Mouse (Mus musculus) layer of hippocampus, adult 9-10 months (tissue): Measurements from ENCODE around the gene Uap1.
A peak's percentile ranks its signal among the peaks of the same experiment; 100 is the strongest.

Experiments
- DNase-seq: peaks from one replicate; pipeline ENCODE4 v3.0.0; 2022; ENCODE audit warnings: low spot score

Uap1 gene

DNA sequence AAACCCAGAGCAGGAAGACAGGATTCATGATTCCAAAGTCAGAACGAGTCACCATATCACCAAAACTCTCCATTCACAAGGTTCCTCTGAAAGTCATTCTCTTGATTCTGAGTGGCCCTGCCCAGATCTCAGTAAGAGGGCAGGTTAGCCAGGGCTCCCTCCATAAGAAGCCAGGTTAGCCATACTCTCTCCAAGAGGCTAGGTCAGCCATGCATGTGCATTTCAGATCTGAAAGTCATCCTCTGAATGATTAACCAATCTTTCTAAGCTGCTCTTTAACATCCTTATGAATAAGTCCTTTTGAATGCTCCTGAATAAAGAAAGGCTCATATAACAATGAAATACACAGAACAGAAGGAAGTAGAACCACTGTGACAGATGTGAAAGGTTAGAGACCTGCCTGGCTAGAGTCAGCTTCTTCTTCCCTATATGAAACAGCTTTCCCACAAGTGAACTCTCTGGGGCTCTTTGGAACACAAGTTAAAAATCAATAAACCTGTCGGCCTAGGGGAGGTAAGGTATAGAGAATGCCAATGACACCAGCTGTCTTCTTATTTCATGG is 10.6 kb downstream of the Uap1 start:
- DNase-seq = no peak

DNA sequence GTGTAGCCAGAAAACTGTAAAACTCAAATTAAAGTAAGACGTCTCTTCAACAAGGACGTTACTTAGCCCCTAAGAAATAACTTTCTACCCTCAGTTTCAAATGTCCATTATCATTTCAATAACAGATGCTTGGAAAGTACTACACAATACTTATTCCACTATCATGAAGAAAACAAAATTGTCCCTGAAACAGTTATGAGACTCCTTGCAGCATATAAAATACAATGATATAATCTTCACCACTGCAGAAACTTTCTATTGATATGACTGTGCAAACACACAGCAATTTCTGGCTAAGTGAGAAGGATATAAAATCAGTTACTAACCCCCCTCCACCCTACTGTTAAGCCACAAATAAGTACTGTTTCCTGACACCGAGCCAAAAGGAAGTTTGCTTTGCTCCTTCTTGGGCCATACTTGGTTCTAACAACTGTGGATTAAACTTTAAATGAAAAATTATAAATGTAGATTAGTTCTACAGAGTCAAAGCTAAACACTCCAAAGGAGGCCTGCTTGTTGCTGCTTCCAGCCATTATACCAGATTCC is 11.3 kb downstream of the Uap1 start:
- no peak for DNase-seq

DNA sequence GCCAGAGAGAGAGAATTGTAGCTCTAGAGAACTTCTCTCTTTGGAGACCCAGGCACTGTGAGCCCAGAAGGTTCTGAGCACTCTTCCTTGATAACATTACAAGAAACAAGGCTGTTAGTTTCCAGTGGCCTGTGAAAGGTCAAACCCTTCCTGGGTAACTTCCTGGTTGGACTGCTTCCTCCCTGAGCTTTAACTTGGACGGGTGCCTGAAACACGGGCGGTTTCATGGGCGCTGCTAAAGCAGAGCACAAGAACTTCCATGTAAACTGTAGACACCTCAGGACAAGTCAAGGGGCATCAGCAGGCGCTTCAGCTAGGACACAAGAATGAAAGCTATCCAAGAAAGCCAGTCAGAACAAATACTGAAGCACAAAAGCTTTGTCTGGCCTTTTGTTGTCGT is 12.9 kb downstream of the Uap1 start:
- no peak for DNase-seq

DNA sequence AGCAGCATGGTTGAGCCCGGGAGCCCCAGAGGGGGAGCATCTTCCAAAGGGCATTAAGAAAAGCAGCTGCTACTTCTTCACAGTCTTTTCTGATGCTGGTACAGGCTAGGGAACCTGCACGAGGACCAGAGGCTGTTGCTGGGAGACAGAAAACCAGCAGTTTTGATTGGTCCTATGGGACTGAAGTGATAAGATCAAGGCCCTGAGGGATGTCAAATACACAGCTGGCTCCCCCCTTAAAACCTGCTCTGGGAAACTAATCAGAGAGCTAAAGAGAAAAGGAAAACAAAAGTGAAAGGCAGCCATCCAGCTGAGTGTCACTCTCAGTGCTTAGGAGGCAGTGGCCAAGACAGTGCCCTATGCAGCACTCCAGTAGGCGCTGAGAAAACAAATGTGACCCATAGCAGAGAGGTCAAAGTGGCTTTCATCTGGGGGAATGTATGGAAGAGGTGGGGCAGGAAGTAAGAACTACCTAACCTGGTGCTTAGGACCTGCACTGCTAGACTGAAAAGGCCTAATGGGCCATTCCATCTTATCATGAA is 14.3 kb downstream of the Uap1 start:
- DNase-seq = no peak

DNA sequence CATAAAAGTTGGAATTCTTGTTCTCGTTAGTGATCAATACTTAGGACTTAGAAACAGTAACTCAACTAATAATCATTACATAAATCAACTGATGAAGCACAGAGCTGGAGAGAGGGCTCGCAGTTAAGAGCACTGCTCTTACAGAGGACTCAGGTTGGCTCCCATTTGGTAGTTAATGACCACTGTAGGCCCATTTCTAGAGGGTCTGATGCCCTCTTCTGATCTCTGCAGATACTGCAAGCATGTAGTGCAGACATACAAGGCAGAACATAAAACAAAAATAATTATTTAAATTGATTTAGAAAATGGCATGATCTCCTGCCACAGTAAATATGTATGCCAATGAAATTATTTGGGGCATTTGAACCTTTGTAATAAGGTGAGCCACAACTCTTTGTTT is 15.1 kb downstream of the Uap1 start:
- DNase-seq = no peak

DNA sequence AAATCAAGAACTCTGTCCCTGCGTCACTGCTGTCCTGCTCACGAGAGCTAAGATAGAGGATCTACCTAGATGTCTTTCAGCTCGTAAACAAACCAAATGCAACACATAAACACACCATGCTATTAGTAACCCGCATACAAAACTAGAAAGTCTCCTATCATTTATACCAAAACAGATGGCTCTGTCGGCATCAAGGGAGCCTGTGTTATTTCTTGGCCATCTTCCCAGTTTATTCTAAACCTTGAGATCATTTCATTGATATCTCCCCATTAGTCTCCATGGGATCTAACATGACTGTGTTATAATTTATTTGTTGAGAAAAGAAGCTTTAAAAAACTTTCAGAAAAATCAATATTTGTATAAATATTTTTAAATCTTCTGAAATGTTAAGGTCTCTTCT is 19.0 kb downstream of the Uap1 start:
- DNase-seq = no peak

DNA sequence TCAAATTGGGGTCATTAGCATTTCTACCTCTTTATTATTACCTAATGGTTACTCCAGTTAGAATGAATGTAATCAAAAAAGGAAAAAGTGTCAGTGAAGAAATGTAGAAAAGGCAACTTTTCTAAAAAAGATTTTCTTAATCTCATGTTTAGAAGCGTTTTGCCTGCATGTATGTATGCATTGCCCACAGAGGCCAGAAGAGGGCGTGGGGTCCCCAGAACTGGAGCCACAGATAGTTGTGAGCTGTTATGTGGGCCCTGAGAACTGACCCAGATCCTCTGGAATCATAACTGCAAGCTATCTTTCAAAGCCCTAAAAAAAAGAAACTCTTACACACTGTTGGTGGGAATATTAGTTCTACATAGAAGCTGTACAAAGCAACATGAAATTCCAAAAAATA is 19.5 kb downstream of the Uap1 start:
- DNase-seq = no peak

DNA sequence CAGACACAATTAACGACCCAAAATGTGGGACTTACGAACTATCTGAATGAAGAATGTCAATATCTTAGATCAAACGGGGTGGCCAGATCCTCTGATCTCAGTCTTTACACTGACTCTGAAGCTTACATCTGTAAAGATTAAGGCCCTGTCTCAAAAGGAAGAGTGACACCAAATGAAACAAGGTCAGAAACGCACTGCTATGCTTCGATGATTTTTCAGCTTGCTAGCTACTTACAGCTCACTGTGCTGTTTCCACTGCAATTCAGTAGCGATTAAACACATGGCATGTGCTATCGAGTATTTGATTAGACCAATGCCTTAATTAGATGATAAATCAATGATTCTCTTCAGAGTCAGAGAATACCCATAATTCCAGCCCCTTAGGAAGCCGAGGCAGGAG is 20.8 kb downstream of the Uap1 start:
- DNase-seq = no peak

DNA sequence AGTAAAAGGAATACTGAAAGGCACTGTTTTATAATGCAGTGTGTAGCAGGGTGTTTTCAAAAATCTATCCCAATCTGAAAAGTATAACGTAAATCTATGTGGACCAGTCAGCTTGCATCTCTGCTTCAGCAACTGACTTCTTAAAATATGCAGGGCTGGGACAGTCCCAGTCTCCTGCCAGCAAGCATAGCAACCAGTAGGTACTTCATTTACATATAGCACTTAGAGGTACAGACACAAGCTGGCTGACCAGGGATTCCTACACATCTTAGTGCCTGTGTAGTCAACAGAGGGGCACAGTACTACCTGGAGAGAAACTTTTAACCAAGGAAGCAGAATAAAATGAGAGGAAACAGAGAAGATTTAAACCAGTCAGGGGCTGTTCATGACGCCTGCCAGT is 22.2 kb downstream of the Uap1 start:
- DNase-seq = no peak

DNA sequence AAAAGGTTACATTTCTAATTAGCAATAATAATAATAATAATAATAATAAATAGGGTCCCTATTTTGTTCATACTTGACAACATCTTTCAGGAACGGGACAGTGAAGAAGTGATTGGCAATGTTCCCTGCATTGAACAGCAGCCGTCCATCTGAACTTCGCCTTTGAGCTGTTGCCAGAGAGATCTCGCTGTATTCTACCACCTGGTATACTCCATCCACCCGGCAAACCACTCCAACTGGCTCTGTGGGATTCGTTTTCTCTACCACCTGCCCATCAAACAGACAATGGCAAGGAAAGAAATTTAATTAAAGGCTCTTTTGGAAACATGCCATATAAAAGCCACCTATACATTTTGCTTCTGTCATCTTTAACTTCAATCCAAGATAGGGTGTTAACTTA is 23.9 kb downstream of the Uap1 start:
- no peak for DNase-seq

DNA sequence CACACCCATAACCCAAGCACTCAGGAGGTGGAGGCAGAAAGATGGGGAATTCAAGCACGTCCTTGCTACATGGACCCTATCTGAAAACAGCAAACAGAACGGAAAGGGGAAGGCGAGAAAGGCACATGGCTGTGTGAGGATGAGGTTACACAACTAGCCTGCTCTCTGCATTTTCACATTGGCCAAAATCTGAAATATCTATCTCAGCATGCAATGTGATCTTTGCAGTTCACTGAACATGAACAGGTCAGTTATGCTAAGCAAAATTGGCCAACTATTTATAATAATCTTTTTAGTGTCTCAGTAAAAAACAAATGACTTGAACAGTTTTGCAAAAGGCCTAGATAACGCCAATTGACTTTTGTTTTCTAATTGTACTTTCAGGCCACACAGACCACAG is 25.0 kb downstream of the Uap1 start:
- DNase-seq = no peak

DNA sequence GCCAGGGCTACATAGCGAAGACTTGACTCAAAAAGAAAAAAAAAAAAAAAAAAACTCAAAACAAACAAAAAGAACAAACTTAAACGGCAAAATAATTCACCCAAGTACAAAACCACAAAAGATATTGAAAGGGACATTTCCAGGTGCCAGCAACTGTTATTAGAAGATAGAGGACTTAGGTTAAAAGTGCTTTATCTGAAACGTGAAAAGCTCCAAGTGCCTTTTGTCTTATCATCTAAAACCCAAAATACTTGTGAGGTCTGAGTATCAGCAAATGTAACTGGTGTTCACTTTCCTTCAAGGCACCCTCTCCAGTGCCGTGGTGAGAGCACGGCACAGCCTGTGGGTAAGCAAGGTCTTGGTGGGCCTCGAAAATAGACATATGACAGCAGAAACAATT is 26.2 kb downstream of the Uap1 start:
- DNase-seq = no peak

DNA sequence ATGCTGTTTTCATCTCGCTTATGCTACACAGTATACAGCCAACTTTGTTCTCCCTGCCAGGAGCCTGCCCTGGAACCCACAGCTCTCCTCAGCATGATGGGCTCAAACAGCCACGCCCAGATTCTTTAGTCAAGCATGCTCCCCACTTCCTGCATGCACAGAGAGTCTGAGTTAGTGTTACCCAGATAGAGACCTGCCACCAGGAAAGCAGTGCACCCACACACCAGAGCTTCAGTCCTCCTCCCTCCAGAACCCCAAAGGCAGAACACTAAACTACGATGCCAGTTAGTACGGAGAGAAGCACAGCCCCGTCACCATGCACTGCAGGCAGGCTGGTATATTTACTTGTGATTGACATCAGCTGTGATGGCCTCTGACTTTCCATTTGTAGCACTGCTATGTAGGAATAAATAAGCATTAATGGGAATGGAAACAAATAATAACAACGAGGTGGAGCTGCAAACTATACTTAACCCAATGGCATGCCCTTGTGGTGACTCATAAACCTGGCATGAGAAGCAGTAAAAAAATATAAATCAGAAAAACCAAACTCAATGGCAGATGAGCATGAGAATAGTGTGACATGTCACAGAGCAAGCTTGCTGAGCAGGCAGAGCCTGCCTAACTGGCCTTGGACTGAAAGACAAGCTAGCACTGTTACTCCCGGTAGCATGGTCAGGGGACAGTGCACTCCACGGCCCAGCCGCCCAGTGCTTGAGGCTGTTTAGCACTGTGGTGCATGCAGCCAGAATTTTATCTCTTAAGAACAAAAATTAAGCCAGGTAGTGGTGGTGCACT is 26.9 kb downstream of the Uap1 start:
- no peak for DNase-seq

DNA sequence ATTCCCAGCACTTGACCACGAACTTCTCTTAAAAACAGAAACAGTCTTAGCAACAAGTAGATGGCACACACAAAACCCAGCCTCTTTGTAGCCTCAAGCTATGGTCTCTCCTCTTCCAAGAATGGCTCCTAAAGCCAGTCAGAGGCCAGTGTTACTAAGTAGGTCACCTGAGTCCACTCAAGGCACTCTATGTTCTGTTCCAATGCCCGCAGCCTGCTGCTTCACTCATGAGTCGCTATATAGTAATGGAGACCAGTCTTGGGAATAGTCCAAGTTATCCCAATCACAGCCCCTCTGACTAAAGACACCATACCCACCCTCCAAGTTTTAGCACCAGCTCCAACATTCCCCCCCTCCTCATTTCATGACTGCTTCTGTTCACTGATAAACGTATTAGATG is 29.2 kb downstream of the Uap1 start:
- DNase-seq = no peak

DNA sequence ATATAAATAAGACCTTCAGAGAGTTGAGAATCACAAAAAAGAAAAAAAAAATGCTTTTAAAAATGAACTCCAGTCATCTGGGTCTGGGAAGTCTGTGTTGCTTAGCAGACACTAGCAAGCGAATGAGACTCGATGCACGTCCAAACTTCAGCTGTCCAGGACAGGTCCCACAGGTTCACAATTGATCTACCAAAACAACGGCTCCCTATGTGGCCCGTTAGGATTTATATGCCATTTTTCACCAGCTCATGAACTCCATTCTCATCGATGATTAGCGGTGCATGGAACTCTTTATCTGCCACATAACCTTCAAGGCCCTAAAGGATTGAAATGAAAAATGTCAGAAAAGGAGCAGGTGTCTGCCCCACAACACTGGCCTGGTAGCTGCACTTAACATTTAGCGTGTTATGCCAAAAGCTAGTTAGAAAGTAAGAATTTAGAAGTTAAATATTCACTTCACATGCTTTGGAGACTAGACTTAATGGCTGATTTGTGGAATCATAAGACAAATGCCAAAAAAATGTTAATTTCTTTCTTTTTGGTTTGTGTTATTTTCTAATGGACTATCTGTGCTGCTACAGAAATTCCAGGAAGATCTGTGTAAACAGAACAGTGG is 32.4 kb downstream of the Uap1 start:
- DNase-seq = no peak

DNA sequence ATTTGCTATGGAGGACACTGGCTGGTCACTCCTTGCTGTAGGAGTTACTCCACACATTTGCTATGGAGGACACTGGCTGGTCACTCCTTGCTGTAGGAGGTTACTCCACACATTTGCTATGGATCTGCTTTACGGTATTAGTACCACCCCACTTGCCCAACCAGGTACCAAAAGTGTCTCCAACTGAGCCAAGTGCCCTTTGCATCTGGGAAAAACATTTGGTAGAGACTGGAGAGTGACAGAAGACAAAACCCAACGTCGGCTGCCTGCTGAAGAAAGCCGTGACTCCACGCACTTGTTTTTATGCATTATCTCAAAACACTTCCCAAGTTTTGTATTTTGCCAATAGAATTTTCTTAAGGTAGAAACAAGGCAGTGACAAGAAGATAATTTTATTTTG is 33.1 kb downstream of the Uap1 start:
- no peak for DNase-seq

DNA sequence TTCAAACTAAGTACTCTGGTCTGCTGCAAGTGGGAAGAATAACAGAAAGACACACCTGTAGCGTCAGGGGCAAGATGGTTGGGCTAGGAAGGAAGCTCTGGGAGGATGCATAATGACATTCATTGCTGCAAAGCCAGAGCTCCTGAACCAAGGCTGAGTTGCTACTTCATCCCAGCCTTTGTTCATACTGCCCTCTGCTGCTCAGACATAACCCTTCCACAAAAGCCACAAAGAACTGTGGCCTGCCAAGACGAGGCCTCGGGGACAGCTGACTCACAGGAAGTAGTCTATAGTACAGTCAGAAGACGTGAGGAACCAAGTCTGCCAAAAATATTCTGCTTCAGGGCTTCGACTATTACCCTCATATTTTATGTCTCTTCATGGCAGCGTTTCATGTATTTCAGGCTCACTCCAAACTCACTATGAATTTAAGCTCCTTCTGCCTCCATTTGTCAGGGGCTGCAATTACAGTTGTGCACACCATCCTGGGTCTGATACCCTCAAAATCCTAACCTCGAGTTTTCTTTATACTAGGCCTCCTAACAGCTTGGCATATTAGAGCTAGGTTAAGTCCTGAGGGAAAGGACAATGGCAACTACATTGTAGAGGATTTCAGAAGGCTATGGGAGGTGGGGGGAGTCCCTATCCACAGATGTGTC is 38.3 kb downstream of the Uap1 start:
- peak; percentile 54 for DNase-seq

DNA sequence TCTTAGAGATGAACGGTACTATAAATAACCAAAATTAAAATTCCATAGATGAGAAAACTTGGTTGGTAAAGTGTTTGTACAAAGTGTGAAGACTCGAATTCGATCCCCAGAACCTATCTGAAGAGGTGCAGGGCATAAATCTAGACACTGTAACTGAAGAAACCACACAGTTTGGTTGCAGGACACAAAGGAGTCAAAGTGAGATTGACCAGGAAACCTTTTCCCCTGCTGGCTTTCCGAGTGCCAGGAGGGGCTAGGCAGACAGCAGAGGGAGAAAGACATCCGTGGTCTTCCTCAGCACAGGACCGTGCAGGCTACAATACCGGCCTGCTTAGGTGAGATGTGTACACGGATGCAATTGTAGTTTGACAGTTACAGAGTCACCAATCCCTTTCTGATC is 40.5 kb downstream of the Uap1 start:
- no peak for DNase-seq

DNA sequence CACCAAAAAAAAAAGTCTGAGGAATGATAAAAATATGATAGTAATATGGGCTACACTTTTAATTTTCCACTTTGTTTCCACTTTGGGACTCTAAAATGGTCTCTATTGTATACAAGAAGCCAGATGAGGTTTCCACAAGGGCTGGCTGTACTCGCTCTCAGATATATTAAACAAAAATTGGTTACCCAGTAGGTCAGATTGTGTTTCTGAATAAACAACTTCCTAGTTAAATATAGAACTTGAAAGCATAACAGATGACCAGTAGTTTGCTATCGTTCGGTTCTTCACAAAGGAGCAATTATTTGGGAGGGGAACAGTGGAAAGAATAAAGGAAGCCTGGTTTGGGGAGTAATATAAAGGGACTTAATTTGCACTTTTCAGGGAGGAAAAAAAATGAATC is 43.8 kb downstream of the Uap1 start:
- DNase-seq = no peak

DNA sequence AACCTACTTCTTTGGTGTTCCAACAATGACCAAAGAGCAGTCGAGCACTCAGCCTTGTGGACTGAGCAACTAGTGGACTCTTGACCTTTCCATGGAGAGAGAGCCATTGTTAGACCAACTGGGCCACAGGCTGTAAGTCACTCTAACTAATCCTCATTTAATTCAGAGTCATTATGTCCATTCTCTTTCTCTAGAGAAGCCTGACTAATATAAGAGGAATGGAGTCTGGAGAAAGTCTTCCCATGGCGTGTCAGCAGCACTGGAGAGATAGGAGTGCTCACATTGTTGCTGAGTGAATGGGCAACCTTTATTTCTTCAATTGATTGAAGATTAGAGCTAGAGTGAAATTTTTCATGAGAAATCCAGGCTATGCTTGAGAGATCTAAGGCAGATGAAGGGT is 50.1 kb downstream of the Uap1 start:
- no peak for DNase-seq

DNA sequence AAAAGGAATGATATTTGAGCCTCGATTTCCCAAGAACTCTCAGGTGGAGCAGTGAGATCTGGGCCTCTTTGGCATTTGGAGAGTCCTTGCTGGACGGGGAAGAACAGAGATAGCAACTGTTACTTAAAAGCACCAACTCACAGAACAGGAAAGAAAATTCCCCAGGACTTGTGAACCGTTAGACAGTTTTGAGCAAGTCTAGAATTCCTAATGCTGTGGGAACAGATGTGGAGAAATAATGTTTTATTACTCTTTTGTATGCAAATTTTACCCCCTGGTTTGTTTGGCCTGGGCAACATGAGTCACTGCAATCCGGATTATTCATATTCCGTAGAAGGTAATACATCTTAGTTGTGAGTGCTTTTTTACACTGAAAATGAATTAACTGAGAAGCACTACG is 61.1 kb downstream of the Uap1 start:
- no peak for DNase-seq

DNA sequence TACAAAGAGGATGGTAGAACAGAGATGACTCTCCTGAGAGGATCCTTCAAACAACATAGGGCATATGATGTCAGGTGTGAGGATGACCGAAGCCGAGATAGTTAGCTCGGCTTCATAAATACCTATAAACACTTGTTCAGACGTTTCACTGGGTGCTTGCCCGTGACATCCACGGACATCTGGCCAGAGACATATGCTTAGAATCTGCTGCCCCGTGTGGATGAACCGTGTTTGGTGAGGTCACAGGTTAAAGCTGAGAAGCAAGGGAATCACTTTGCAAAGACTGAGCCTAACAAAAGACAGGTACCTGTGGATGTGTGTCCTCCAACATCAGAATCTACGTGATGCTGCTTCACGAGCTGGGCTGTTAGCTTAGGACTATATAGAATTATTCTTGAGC is 62.5 kb downstream of the Uap1 start:
- DNase-seq = no peak
